Mouse (Mus musculus) olfactory bulb, adult 2 months (tissue): ENCODE results near the gene Gatad2a. TPM values are rescaled to one million over a fixed set of nuclear protein-coding genes. Genes with fewer than 3 reads are reported as not detected.

Experiments used
- H3K27ac ChIP-seq: fragments of 200-500 bp; 2 replicates; pipeline ENCODE4 v1.5.1; 2012; ENCODE audit warnings: low read depth, low read length; ENCODE audit not compliant: insufficient read depth
- H3K4me1 ChIP-seq: fragments of 200-500 bp; 2 replicates; pipeline ENCODE4 v1.6.1; 2012; ENCODE audit warnings: low read length; ENCODE audit not compliant: control insufficient read depth, insufficient read depth
- H3K4me3 ChIP-seq: fragments of 200-500 bp; 2 replicates; pipeline ENCODE4 v1.5.1; 2012; ENCODE audit warnings: mild to moderate bottlenecking, low read depth, low read length, moderate library complexity; ENCODE audit not compliant: insufficient read depth
- CTCF ChIP-seq: fragments of 200-500 bp; IDR thresholded peaks from 2 replicates; pipeline ENCODE4 v1.5.1; 2012; ENCODE audit warnings: low read depth, mild to moderate bottlenecking, low read length, moderate library complexity; ENCODE audit not compliant: insufficient read depth
- POLR2A ChIP-seq: fragments of 200-500 bp; IDR thresholded peaks from 2 replicates; pipeline ENCODE4 v1.6.1; 2012; ENCODE audit warnings: mild to moderate bottlenecking, low read depth, low read length, moderate library complexity; ENCODE audit not compliant: insufficient read depth
- WGBS: fragments of 180-500 bp; shearing (Covaris S2); methylation state at CpG from one replicate; pipeline ENCODE4 v1.1.7; 2018; 5-methylcytosine and 5-hydroxymethylcytosine counted together
- polyA plus RNA-seq: library from polyadenylated mRNA; stranded (reverse); fragments of >200 nt; gene quantifications from 2 replicates; pipeline ENCODE4 v1.2.4, GENCODE M21; 2012; ENCODE audit warnings: low replicate concordance; ENCODE audit not compliant: missing spikeins, insufficient read depth, insufficient read length

Gatad2a gene
- polyA plus RNA-seq, 1 experiment, result not detected

GRCm38 (mm10) chr8:69914526-69914925, 81.7 kb downstream of the Gatad2a start:
- Histone ChIP-seq H3K27ac (no peak overlapping the region; the same call in 1 of the 2 replicates), H3K4me1 (peaks cover 44% of the 10 kb centered on the region), H3K4me3 (no peak overlapping the region)
- TF ChIP-seq CTCF (no peak), POLR2A (no peak)
- WGBS, result 88% methylated on average over 4 of the region's 4 CpGs

GRCm38 (mm10) chr8:69912478-69913074, 83.6 kb downstream of the Gatad2a start:
- no peak overlapping the region for H3K4me3 ChIP-seq
- H3K4me1 ChIP-seq, result peaks cover 42% of the 10 kb centered on the region
- peak overlapping the region; percentile 71 for H3K27ac ChIP-seq
- TF ChIP-seq CTCF, result peak; percentile 26; the same call in 1 of the 2 replicates
- TF ChIP-seq POLR2A, result no peak
- WGBS, result 27% methylated on average over 12 of the region's 12 CpGs

- TF ChIP-seq CTCF, result no peak
- no peak for TF ChIP-seq POLR2A
- Histone ChIP-seq H3K4me1 (peaks cover 42% of the 10 kb centered on the region), H3K27ac (no peak overlapping the region), H3K4me3 (no peak overlapping the region)
- WGBS, result 88% methylated on average over 13 of the region's 13 CpGs
These were observed 84.3 kb downstream of the Gatad2a start for GRCm38 (mm10) chr8:69911917-69912316.

- TF ChIP-seq CTCF, result no peak
- TF ChIP-seq POLR2A, result no peak
- Histone ChIP-seq H3K4me3 (no peak overlapping the region), H3K4me1 (peaks cover 20% of the 10 kb centered on the region), H3K27ac (no peak overlapping the region)
- WGBS, result 78% methylated on average over 2 of the region's 2 CpGs
These were observed 89.1 kb downstream of the Gatad2a start for GRCm38 (mm10) chr8:69907106-69907505.

GRCm38 (mm10) chr8:69906260-69906659, 89.9 kb downstream of the Gatad2a start:
- WGBS, result 66% methylated on average over 2 of the region's 2 CpGs
- TF ChIP-seq CTCF (no peak), POLR2A (no peak)
- H3K27ac ChIP-seq, result no peak overlapping the region

GRCm38 (mm10) chr8:69904096-69904495, 92.1 kb downstream of the Gatad2a start:
- Histone ChIP-seq H3K27ac (no peak overlapping the region), H3K4me3 (no peak overlapping the region), H3K4me1 (peaks cover 23% of the 10 kb centered on the region)
- WGBS, result 57% methylated on average over 8 of the region's 8 CpGs
- TF ChIP-seq POLR2A (no peak), CTCF (no peak)

More at GRCm38 (mm10) chr8:69906260-69906659, 89.9 kb downstream of the Gatad2a start:
- Histone ChIP-seq H3K4me3 (no peak overlapping the region), H3K4me1 (peaks cover 18% of the 10 kb centered on the region)

- Histone ChIP-seq H3K4me1 (peaks cover 24% of the 10 kb centered on the region), H3K4me3 (peak overlapping the region; percentile 80), H3K27ac (peak overlapping the region; percentile 68)
- under 1% methylated on average over 45 of the region's 45 CpGs for WGBS
- TF ChIP-seq CTCF (no peak), POLR2A (peak; percentile 71; the same call in 1 of the 2 replicates)
These were observed 93.1 kb downstream of the Gatad2a start for GRCm38 (mm10) chr8:69903063-69903542.

GRCm38 (mm10) chr8:69902163-69903062, 93.8 kb downstream of the Gatad2a start, which contains the start of the genes Tssk6, Ndufa13 and Yjefn3:
TSS of gene Tssk6 (plus strand) at chr8:69902184.
TSS of gene Ndufa13 (minus strand) at chr8:69902558.
TSS of gene Yjefn3 (minus strand) at chr8:69902712.
- WGBS, result 4% methylated on average over 89 of the region's 89 CpGs
- Histone ChIP-seq H3K27ac (peak within 1 kb of the TSS; percentile 81), H3K4me3 (peak within 1 kb of the TSS; percentile 80), H3K4me1 (peaks cover 29% of the 10 kb centered on the region)
- no peak for TF ChIP-seq CTCF
- TF ChIP-seq POLR2A, result no peak
